Mouse (Mus musculus): ENCODE measurements around the gene Frg2f1. TPM values are rescaled to one million over a fixed set of nuclear protein-coding genes. Genes with fewer than 3 reads are reported as not detected.
"Not testable (repeated sequence)": the region's sequence is repeated elsewhere in the genome, so short reads cannot be mapped to it uniquely, and the experiment has no call there.

Gene Frg2f1
- 1.6 and 2.4 TPM in 2 replicates for polyA plus RNA-seq (2012; rRNA removed)

DNA sequence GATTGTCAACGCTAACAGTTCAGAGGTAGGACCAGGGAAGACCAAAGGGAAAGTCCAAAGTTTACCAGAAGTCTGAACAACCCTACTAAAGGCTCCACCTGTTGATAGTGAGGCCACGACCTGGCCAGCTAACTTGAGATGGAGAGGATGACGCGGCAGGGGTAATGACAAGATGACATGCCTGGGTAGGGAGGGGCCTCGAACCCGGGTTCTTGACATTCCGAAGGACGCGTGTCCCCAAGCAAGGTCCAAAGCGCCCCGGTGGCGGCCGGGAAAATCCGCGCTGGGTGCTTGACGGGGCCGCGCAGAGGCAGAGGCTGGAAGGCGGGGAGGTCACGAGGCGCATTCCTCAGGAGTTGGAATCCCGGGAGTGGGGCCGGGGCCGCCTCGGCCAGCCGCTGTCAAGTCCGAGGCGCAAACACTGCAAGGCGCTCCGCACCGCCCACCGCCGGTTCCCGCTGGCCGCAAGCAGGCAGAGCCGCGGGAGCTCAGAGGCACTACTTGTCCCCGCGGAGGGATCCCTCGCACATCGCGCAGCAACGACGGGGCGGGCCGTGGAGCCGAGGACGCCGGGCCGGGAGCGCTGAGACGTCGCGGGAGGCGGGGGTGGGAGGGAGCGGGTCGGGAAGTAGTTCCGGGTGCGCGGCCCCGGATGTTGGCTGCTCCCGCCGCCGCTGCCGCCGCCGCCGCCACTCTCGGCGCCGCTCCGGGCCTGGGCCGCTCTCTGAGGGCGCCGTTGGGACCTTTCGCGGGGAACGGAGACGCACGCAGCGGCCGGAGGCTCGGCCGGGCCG lies at the start of gene Frg2f1:
Gene Frg2f1 (minus strand): TSS at position 499 of the 794 bp plus-strand sequence.
- peak; percentile 64 for DNase-seq (ENCODE audit: low read depth, low spot score)
- under 1% methylated on average over 77 of the region's 85 CpGs for WGBS

DNA sequence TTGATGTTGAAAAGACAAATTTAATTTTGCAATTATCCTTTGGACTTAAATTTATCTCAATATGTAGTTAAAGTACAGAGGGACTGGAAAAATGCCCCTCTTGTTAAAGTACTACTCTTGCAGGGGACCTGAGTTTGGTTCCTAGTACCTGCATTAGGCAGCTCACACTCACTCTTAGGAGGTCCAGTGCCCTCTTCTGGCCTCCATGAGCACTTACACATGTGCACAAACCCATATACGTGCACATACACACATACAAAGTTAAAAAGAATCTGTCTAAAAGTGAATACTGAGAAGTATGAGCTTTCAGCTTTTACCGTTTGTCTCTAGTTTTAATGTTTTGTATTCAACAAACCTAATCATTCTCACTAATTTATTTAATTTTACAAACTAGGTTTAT lies 48.7 kb upstream of the Frg2f1 start:
- whole genome bisulfite sequencing: over 99% methylated on average over 2 of the region's 2 CpGs
- no peak for DNase-seq (ENCODE audit: low read depth, low spot score)

DNA sequence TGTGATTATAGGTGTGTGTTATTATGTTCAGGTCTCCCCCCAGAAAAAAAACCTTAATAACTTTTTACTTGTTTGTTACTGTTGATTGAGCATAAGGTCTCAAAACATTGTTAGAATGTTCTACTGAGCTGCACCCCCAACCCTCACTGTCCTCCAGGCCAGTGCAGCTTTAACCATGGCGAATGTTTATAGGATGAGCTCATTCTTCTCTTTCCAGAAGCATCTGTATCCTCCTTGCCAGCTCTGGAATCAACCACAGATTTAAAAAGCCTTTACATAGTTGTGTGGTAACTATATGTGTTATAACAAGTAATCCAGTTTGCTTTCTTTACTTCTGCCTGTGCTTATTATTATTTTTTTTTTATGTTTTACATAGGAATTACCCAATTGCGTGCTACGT lies 36.1 kb upstream of the Frg2f1 start:
- DNase-seq (ENCODE audit: low read depth, low spot score): no peak
- 82% methylated on average over 3 of the region's 3 CpGs for WGBS

DNA sequence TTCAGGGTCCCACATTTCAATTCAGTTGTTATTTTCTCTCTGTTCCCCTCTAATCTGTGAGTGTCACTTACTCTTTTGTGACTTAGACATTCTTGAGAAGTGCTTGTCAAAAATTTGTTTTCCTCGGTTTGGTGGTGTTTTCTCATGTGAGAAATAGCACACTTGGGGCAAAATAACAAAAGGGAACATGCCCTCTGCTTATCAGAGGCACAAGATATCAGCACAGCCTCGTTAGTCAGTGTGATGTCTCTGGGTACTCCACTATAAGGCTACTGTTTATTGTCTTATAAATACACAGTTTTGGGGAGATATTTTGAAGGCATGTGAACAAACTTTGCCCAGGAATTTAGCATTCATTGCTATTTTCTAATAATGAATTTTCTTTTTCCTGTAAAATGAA lies 35.2 kb upstream of the Frg2f1 start:
- no peak for DNase-seq (ENCODE audit: low read depth, low spot score)
- 77% methylated on average over 2 of the region's 2 CpGs for WGBS

DNA sequence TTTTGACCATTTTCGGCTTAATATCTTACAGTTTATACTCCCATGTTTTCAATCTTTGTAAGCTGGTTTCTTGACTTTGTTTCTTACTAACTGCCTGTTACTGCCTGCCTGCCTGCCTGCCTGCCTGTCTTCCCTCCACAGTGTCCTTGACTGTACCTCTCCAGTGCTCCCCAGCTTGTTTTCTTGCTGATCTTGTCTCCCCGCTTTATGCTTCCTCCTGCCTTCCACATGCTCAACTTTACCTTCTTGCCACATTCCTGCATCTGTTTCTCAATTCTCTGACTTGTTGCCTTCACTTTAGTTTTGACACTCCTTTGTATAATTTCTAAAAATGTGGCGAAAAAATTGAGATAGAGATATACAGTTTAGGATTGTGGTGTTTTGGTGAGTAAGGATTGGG lies 33.4 kb upstream of the Frg2f1 start:
- 92% methylated on average over 3 of the region's 3 CpGs for WGBS
- no peak for DNase-seq (ENCODE audit: low read depth, low spot score)

DNA sequence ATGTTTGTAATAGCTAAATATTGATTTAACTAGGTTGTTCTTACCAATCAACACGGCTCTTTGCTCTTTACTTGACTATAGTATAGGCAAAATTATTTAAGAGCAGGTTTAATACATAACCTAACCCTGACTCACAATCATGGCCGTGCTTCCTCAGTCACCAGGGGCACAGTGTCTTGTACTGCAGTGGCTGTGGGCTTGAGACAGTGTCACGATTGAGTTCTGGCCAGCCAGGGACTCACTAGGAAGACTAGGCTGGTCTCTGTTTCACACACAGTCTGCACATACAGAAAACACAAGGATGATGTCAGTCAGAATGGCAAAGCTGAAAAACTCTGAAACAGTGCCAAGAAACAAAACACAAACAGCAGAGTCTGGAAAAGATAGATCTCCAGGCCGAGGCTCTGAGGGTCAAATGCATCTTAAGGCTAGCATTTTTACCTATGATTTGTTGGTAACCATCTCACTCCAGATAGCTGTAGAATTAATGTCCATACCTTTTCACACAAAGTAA lies 27.1 kb upstream of the Frg2f1 start:
- 64% methylated on average over 4 of the region's 4 CpGs for WGBS
- DNase-seq (ENCODE audit: low read depth, low spot score): no peak

DNA sequence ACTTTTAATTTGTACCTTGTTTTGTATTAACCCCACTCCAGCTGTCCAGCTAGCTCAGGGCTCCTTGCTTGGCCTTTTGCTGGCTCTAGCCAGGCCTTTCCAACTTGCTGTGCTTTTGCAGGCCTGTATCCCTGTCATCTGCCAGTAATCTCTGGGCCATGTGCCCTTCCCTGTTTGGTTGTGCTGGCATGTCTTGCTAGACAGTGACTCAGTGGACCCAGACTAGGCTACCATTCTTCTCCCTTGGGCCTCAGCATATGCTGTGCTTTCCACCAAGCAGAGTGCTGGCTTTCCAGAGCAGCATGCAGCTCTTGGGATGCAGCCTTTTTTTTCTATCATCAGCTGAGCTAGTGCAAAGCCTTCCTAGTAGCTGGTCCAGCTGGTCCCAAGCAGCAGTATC lies 23.8 kb upstream of the Frg2f1 start:
- no peak for DNase-seq (ENCODE audit: low read depth, low spot score)

DNA sequence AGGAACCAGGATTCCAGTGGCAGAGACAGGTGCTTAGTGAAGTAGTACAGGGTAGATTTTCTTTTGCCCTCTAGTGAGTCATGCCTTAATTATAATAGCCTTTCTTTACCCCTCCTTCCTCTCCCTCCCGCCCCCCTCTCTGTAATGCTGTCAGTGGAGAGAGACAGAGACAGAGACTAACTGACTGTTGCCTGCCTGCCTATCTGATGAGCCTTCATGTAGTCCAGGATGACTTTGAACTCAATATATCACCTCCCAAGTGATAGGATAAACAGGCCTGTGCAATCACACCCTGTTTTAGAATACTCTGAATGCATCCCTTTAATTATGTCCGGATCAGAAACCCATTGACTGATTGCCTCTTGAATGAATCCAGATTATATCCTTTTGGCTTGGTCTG lies 16.1 kb upstream of the Frg2f1 start:
- no peak for DNase-seq (ENCODE audit: low read depth, low spot score)
- WGBS: 55% methylated on average over 2 of the region's 2 CpGs

DNA sequence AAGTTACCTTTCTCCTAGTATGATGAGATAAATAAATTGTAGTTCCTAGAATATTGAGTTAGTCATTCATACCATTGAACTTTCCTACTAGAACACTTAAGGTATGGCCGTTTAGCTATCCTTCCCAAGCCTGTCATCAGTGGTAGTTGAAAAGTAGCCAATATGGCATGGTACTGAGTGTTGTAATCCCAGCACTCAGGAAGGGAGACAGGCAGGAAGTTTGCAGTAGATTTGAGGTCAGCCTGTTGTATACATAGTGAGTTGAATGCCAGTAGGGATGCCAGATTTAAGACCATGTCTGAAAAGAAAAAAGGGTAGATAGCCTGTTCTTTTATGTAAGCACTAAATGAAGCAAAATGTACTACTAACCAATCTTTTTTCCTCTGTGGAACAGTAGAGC lies 11.5 kb upstream of the Frg2f1 start:
- no peak for DNase-seq (ENCODE audit: low read depth, low spot score)
- WGBS: 11% methylated on average over 1 of the region's 1 CpGs

DNA sequence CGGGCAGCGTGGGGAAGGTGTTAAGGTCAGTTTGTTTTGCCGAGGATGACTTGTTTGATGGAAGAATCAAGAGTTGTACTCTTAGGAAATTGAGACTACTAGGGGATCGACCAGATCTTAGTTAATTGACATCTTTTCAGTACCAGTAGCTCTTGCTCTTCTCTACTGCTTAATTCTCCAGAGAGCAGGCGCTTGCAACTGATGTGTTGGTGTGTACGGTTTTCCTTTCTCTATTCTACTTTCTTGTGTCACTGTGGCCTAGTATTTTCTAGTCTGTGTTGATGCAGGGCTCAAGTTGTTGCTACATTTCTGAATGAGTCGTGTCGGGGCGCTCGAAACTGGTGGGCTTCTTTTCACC lies 1.2 kb upstream of the Frg2f1 start:
- 3% methylated on average over 10 of the region's 10 CpGs for WGBS
- no peak for DNase-seq (ENCODE audit: low read depth, low spot score)

DNA sequence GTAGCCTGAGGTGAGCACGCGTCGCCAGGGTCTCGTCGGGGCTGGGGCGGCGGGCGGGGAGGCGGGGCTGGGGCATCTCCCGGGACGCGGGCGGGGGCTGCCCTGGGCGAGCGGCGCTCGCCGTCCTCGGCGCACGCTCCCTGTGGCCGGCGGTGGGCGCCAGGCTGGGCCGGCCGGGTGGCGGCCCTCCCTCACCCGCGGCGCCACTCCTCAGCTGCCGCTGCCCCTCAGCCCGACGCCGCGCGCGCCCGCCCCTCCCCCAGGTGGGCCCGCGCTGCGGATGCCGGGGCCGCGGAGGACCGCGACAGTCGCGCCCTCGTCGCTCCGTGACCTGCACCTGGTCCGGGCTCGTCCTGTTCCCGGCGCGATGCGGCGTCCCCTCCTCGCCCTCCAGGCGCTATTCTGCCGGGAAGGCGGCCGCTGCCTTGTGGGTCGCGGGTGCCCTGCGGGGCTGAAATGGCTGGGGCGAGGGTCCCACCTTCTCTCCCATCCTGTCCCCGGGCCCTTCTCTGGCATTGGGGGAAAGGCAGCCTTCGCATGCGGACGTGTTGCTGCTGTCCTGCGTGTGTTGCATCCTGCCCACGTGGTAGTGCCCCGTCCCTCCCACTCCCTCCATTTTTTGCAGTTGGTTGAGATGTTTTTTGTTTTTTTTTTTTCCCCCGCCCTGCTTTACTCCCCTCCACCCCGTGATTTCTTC lies 655 bp upstream of the Frg2f1 start:
- WGBS: under 1% methylated on average over 76 of the region's 76 CpGs
- DNase-seq (ENCODE audit: low read depth, low spot score): no peak

DNA sequence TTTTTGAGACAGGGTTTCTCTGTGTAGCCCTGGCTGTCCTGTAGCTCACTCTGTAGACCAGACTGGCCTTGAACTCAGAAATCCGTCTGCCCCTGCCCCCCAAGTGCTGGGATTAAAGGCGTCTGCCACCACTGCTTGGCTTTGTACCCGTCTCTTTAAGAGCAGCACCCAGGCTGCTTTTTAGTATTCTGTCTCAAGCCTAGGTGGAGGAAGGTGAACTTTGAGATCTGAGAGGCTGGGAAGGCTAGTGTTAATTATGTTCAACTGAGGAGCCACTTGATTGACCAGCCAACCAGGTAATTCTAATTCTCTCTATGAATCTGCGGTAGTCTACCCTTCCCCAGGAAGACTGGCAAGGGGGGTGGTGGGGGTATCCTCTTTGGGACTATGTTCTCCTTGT lies 1.9 kb downstream of the Frg2f1 start:
- WGBS: 73% methylated on average over 4 of the region's 4 CpGs
- no peak for DNase-seq (ENCODE audit: low read depth, low spot score)

DNA sequence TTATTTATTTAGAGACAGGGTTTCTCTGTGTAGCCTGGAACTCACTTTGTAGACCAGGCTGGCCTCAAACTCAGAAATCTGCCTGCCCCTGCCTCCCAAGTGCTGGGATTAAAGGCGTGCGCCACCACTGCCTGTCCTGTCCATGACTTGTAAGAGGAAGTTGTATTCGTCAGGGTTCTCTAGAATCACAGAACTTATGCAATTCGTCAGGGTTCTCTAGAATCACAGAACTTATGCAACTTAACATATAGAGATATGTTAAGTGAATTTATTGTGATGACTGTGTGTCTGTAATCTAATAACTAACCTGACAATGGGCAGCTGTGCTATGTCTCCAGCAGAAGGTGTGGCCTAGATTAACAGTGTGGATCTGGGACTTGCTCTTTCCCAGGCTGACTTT lies 2.7 kb downstream of the Frg2f1 start, which contains the start of gene Foxj3:
Gene Foxj3 (plus strand): TSS at position 390 of the 400 bp plus-strand sequence.
- not testable (repeated sequence) for DNase-seq (ENCODE audit: low read depth, low spot score)
- 93% methylated on average over 4 of the region's 4 CpGs for WGBS

DNA sequence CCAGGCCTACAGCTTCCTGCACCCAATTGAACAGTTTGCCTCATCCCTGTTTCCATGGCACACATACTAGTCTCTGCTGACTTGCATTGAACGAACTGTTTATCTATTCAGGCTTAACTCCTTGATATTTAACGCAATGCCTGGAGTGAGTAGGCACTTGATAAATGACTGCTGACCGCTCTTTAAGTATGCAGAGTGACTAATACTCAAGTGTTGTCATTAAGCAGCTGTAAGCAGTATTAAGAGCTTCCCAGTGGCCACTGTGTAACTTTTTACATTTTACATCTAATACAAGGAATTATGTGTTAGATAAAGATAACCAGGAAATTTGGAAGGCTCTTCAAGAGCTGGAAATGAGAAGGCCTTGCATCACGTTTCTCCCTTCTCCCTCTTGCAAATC lies 4.2 kb downstream of the Frg2f1 start:
- no peak for DNase-seq (ENCODE audit: low read depth, low spot score)
- 54% methylated on average over 4 of the region's 4 CpGs for WGBS

DNA sequence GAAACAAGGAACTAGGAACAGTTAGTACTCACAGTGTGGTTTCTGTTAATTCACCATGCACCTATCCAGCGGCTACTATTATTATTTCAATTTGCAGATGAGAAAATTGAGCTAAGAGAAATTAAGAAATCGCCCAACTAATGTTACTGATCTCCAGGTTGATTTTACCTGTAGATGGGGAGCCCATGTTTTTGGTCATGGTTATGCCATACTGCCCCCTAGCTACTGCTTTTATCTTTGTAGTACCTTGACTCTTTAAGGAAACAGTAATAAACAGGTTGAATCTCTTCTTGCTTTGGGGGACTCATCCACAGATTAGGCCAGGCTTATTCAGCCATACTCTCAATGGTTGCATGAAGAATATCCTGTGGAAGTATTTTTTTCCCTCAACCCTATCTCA lies 7.5 kb downstream of the Frg2f1 start:
- 73% methylated on average over 2 of the region's 2 CpGs for WGBS
- no peak for DNase-seq (ENCODE audit: low read depth, low spot score)

DNA sequence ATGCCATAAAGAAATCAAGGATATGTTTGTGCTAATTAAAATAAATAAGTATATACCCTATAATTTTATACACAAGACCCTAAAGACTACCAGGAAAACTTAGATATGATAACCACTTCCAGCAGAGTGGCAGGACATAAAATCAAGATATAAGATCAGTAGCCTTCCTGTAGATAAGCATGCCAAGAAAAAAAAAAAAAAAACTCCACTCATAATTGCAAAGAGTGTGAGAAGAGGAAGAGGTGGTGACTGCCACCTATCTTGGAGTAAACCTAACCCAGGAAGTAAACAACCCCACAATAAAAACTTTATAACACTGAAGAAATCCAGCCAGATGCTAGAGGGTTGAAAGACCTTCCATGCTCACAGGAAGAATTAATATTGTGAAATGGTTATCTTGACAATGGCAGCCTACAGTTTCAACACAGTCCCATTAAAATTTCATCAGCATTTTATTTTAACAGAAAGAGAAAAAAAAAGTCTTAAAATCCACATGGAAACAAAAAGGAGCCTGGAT lies 12.9 kb downstream of the Frg2f1 start:
- no peak for DNase-seq (ENCODE audit: low read depth, low spot score)

DNA sequence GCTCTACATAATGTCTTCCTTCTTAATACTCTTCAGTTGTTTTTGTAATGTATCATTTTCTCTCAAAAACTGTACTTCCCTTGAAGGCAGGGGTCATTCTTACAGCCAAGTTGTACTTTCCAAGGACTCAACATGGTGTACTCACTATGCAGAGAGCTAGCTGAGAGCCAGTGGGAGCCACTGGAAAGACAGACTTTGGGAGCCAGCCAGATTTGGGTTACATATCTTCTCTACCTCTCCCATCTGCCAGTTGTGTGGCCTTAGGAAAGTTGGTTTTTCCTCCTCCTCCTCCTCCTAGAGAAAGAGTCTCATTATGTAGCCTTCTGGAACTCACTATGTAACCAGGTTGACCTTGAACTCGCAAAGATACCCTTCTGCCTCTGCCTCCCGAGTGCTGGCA lies 14.9 kb downstream of the Frg2f1 start:
- DNase-seq (ENCODE audit: low read depth, low spot score): no peak
- WGBS: 90% methylated on average over 2 of the region's 2 CpGs

DNA sequence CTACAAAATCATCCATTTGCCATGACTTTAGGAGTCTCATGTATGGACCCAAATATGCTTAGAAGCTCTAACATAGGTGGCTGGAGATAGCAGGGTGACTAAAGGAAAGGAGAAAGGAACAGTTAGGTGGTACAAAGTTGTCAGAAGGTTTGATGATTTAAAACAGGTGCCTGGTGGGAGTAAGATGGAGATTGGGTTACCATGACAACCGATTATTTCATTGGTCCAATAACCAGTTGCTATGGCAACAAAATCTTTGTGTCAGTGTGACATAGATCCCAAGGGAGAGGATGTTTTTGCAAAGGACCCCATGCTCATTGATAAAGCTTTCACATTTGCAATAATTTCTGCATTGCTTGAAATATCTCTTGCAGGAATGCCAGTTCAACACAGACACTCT lies 15.3 kb downstream of the Frg2f1 start:
- DNase-seq (ENCODE audit: low read depth, low spot score): no peak
- 86% methylated on average over 1 of the region's 1 CpGs for WGBS

DNA sequence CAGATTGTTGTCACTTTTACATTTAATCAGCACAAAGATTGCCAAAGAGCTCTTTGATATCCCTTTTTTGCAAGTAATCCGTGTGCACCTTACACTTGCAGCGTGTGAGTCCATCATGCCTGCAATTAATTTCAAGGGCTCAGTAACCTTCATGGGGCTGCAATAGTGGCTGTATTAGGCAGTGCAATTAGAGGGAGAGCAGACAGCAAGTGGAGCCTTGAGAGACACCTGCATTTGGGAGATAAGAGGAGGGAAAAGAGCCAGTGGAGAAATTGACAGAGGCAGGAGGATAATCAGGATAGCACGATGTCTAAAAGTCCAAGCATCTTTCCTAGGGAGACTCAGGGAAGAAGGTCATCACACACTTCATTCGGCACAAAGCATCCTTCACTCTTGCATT lies 15.8 kb downstream of the Frg2f1 start:
- no peak for DNase-seq (ENCODE audit: low read depth, low spot score)
- 79% methylated on average over 4 of the region's 4 CpGs for WGBS

DNA sequence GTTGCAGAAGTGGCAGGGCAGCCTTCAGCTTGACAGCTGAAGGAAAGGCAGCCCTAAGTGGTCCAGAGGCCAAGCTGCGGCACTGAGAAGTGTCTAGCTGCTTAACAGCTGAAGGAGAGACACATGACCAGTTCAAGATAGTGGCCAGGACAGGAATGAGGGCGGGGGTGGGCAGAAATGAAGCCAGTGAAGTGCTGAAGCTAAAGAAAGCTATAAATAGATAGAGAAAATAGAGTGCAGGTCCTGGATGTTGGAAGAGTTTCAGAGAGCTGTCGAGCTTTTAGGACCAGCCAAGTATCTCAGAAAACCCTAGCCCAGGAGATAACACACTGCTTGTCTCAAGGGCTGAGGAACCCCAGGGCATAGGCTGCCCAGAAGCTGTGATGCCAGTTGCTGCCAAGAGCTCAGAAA lies 26.6 kb downstream of the Frg2f1 start:
- WGBS: 60% methylated on average over 3 of the region's 3 CpGs

DNA sequence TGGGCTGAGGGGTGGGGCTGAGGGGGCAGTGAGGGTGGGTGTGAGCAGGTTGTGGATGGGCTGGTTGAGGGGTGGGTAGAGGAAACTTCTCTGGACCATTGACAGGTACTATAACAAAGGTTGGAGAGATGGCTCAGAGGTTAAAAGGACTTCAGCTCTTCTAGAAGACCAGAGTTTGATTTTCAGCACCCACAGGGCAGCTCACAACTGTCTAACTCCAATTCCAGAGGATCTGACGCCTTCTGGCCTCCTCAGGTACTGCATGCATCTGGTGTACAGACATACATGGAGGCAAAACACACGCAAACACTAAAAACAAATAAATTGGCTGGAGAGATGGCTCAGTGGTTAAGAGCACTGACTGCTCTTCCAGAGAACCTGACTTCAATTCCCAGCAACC lies 27.7 kb downstream of the Frg2f1 start:
- WGBS: 78% methylated on average over 2 of the region's 2 CpGs
- no peak for DNase-seq (ENCODE audit: low read depth, low spot score)

More for the DNA sequence above, 26.6 kb downstream of the Frg2f1 start:
- DNase-seq (ENCODE audit: low read depth, low spot score): no peak
